Mouse (Mus musculus) ZHBTc4 (cell line): ENCODE measurements around the gene Nova2.
A peak's percentile ranks its signal among the peaks of the same experiment; 100 is the strongest.

Experiments used
- DNase-seq: peaks from one replicate; pipeline ENCODE4 v3.0.0-alpha.2; 2011; ENCODE audit warnings: low read depth, low spot score

The Nova2 gene

GRCm38 (mm10) chr7:18925162-18925938 lies at the start of gene Nova2:
TSS of gene Nova2 (plus strand) at chr7:18925888.
- peak; percentile 99 for DNase-seq

GRCm38 (mm10) chr7:18878691-18879090 lies 47.0 kb upstream of the Nova2 start:
- DNase-seq, result no peak

GRCm38 (mm10) chr7:18883991-18884744 lies 41.5 kb upstream of the Nova2 start:
- peak; percentile 84 for DNase-seq

GRCm38 (mm10) chr7:18884745-18885422 lies 40.8 kb upstream of the Nova2 start:
- peak; percentile 88 for DNase-seq

GRCm38 (mm10) chr7:18886963-18887362 lies 38.7 kb upstream of the Nova2 start:
- no peak for DNase-seq

GRCm38 (mm10) chr7:18890848-18891247 lies 34.8 kb upstream of the Nova2 start:
- no peak for DNase-seq

- DNase-seq, result peak; percentile 94
Measured at GRCm38 (mm10) chr7:18891872-18892599, 33.7 kb upstream of the Nova2 start.

- no peak for DNase-seq
Measured at GRCm38 (mm10) chr7:18893009-18893408, 32.7 kb upstream of the Nova2 start.

GRCm38 (mm10) chr7:18893651-18894430 lies 31.8 kb upstream of the Nova2 start:
- DNase-seq, result peak; percentile 89

GRCm38 (mm10) chr7:18896536-18896935 lies 29.2 kb upstream of the Nova2 start:
- DNase-seq, result no peak

GRCm38 (mm10) chr7:18900513-18900912 lies 25.2 kb upstream of the Nova2 start:
- DNase-seq, result no peak

- DNase-seq, result no peak
Measured at GRCm38 (mm10) chr7:18902486-18902885, 23.2 kb upstream of the Nova2 start.

GRCm38 (mm10) chr7:18904971-18905370 lies 20.7 kb upstream of the Nova2 start:
- DNase-seq, result peak; percentile 72

- DNase-seq, result no peak
Measured at GRCm38 (mm10) chr7:18909797-18910196, 15.9 kb upstream of the Nova2 start.

GRCm38 (mm10) chr7:18910241-18910831 lies 15.4 kb upstream of the Nova2 start, which contains the start of gene Ccdc61:
TSS of gene Ccdc61 (minus strand) at chr7:18910415.
- DNase-seq, result peak; percentile 99

GRCm38 (mm10) chr7:18916254-18916653 lies 9.4 kb upstream of the Nova2 start:
- DNase-seq, result no peak

GRCm38 (mm10) chr7:18917931-18918330 lies 7.8 kb upstream of the Nova2 start:
- no peak for DNase-seq

- peak; percentile 88 for DNase-seq
Measured at GRCm38 (mm10) chr7:18921069-18921468, 4.6 kb upstream of the Nova2 start.

GRCm38 (mm10) chr7:18922807-18923206 lies 2.9 kb upstream of the Nova2 start:
- no peak for DNase-seq

GRCm38 (mm10) chr7:18923267-18923666 lies 2.4 kb upstream of the Nova2 start:
- no peak for DNase-seq
